12 mouse cellular contexts compared by ENCODE assay signal in genomic region chr11:86583990-86584897, GRCm38 (mm10). TPM values are rescaled to one million over a fixed set of nuclear protein-coding genes. Genes with fewer than 3 reads are reported as not detected.
DNase-seq lines count a peak whose midpoint lies in the region; ATAC-seq and TF ChIP-seq lines count a peak whose summit lies in the region.
"Had no signal": no experiment of that assay in that cellular context is flagged by ENCODE, and none has a peak within 500 bp of the region (broad histone marks: within the 10 kb centered on the region; RNA-seq: fewer than 3 reads in every experiment).

No protein-coding gene starts in this region.

- peaks cover 6% of the 10 kb centered on the region; the same call in 1 of the 2 replicates for H3K36me3 ChIP-seq in embryonic facial prominence, embryonic 14.5 days (ENCODE audit: control insufficient read depth, insufficient read depth, low read length)
- 0 out of 2 replicates have a peak, but pooled peaks cover 3% of the 10 kb centered on the region for H3K36me3 ChIP-seq in embryonic facial prominence, embryonic 10.5 days (replicated peaks)
- no peaks in the 10 kb centered on the region for H3K36me3 ChIP-seq in lung, embryonic 14.5 days (ENCODE audit: insufficient read depth)
- H3K36me3 ChIP-seq in intestine, embryonic 14.5 days (ENCODE audit: control insufficient read depth, insufficient read depth, low read length) = peaks cover 5% of the 10 kb centered on the region
- no peaks in the 10 kb centered on the region for H3K36me3 ChIP-seq in stomach, embryonic 14.5 days (ENCODE audit: control insufficient read depth, insufficient read depth, low read length)
- H3K36me3 ChIP-seq: embryonic facial prominence, embryonic 12.5 days; hindbrain, embryonic 15.5 days had no signal

- no peak overlapping the region for H3K27ac ChIP-seq in embryonic facial prominence, embryonic 14.5 days (replicated peaks; ENCODE audit: low read depth, low read length)
- no peak overlapping the region for H3K27ac ChIP-seq in embryonic facial prominence, embryonic 10.5 days (replicated peaks)
- H3K27ac ChIP-seq in lung, embryonic 14.5 days (ENCODE audit: low read depth) = 0 out of 2 replicates have a peak overlapping the region, but pooled peaks have one; percentile 2
- no peak overlapping the region for H3K27ac ChIP-seq in intestine, embryonic 14.5 days (ENCODE audit: low read depth)
- H3K27ac ChIP-seq in stomach, embryonic 14.5 days (ENCODE audit: low read length) = peak overlapping the region; percentile 98; the same call in 1 of the 2 replicates
- H3K27ac ChIP-seq: embryonic facial prominence, embryonic 12.5 days; hindbrain, embryonic 15.5 days had no signal

- TF ChIP-seq CTCF in lung, embryonic 14.5 days (IDR thresholded peaks at IDR 0.05; ENCODE audit: low read depth) = no peak

- no peak for DNase-seq in embryonic facial prominence, embryonic 14.5 days (ENCODE audit: low spot score)
- DNase-seq in embryonic facial prominence, embryonic 10.5 days (ENCODE audit: low spot score) = no peak
- DNase-seq in lung, embryonic 14.5 days = no peak
- DNase-seq in lung, postnatal 4 days = no peak
- no peak for DNase-seq in intestine, embryonic 14.5 days (ENCODE audit: low spot score)
- DNase-seq in layer of hippocampus, adult 18-20 months (ENCODE audit: low spot score in 2 of 2) = no peak
- no peak for DNase-seq in layer of hippocampus, adult 8-10 months (ENCODE audit: low spot score in 2 of 2)
- DNase-seq: cerebellum, adult 11 months had no signal

- H3K9ac ChIP-seq in embryonic facial prominence, embryonic 14.5 days (ENCODE audit: low read depth, low read length) = no peak overlapping the region
- H3K9ac ChIP-seq in lung, embryonic 14.5 days = no peak overlapping the region
- H3K9ac ChIP-seq in intestine, embryonic 14.5 days (ENCODE audit: low read length) = peak overlapping the region; percentile 91; the same call in 1 of the 2 replicates
- H3K9ac ChIP-seq in stomach, embryonic 14.5 days (replicated peaks; ENCODE audit: low read depth, low read length) = peak overlapping the region; percentile 80; the same call in 1 of the 2 replicates
- H3K9ac ChIP-seq: embryonic facial prominence, embryonic 12.5 days; hindbrain, embryonic 15.5 days had no signal

- 84% methylated on average over 14 of the region's 14 CpGs for WGBS in embryonic facial prominence, embryonic 14.5 days
- whole genome bisulfite sequencing in embryonic facial prominence, embryonic 10.5 days = 91% methylated on average over 14 of the region's 14 CpGs
- WGBS in lung, embryonic 14.5 days = 71% methylated on average over 14 of the region's 14 CpGs
- WGBS in intestine, embryonic 14.5 days = 83% methylated on average over 14 of the region's 14 CpGs
- WGBS in stomach, embryonic 14.5 days = 73% methylated on average over 14 of the region's 14 CpGs

- 0 out of 2 replicates have a peak overlapping the region, but pooled peaks have one; percentile 39 for H3K4me3 ChIP-seq in embryonic facial prominence, embryonic 14.5 days (ENCODE audit: low read depth, low read length)
- H3K4me3 ChIP-seq in embryonic facial prominence, embryonic 10.5 days = no peak overlapping the region
- 0 out of 2 replicates have a peak overlapping the region, but pooled peaks have one; percentile 37 for H3K4me3 ChIP-seq in lung, embryonic 14.5 days (ENCODE audit: low read depth, low read length)
- H3K4me3 ChIP-seq in intestine, embryonic 14.5 days (ENCODE audit: low read depth, low read length) = peak overlapping the region; percentile 53
- peak overlapping the region; percentile 49 for H3K4me3 ChIP-seq in stomach, embryonic 14.5 days (ENCODE audit: low read depth, low read length)
- H3K4me3 ChIP-seq: embryonic facial prominence, embryonic 12.5 days; hindbrain, embryonic 15.5 days had no signal

- H3K4me2 ChIP-seq in embryonic facial prominence, embryonic 14.5 days (ENCODE audit: low read depth, low read length) = peak overlapping the region; percentile 49; the same call in 1 of the 2 replicates
- peak overlapping the region; percentile 63; the same call in 1 of the 2 replicates for H3K4me2 ChIP-seq in lung, embryonic 14.5 days
- peak overlapping the region; percentile 74 for H3K4me2 ChIP-seq in intestine, embryonic 14.5 days (ENCODE audit: low read length)
- H3K4me2 ChIP-seq in stomach, embryonic 14.5 days (replicated peaks; ENCODE audit: low read depth, low read length) = peak overlapping the region; percentile 59
- H3K4me2 ChIP-seq: embryonic facial prominence, embryonic 12.5 days; hindbrain, embryonic 15.5 days; midbrain, embryonic 11.5 days had no signal

- no peak for ATAC-seq in embryonic facial prominence, embryonic 14.5 days (ENCODE audit: low read depth)
- no peak for ATAC-seq in lung, embryonic 14.5 days (ENCODE audit: insufficient read depth)
- no peak for ATAC-seq in intestine, embryonic 14.5 days (replicated peaks; ENCODE audit: low FRiP score, low TSS enrichment, low read depth)
- ATAC-seq in stomach, embryonic 14.5 days (ENCODE audit: insufficient number of reproducible peaks, insufficient read depth, low FRiP score, low read depth) = no peak

- peaks cover 19% of the 10 kb centered on the region for H3K4me1 ChIP-seq in embryonic facial prominence, embryonic 14.5 days (ENCODE audit: control insufficient read depth, insufficient read depth, low read length)
- peaks cover 57% of the 10 kb centered on the region for H3K4me1 ChIP-seq in embryonic facial prominence, embryonic 10.5 days
- peaks cover 10% of the 10 kb centered on the region; the same call in 1 of the 2 replicates for H3K4me1 ChIP-seq in lung, embryonic 14.5 days (ENCODE audit: insufficient read depth)
- peaks cover 14% of the 10 kb centered on the region for H3K4me1 ChIP-seq in intestine, embryonic 14.5 days (replicated peaks; ENCODE audit: control insufficient read depth, insufficient read depth, low read length)
- peaks cover 22% of the 10 kb centered on the region for H3K4me1 ChIP-seq in stomach, embryonic 14.5 days (ENCODE audit: control insufficient read depth, insufficient read depth, low read length)

- H3K9me3 ChIP-seq in embryonic facial prominence, embryonic 14.5 days (ENCODE audit: control insufficient read depth, low read length) = no peaks in the 10 kb centered on the region
- no peaks in the 10 kb centered on the region for H3K9me3 ChIP-seq in embryonic facial prominence, embryonic 10.5 days
- no peaks in the 10 kb centered on the region for H3K9me3 ChIP-seq in lung, embryonic 14.5 days (ENCODE audit: low read depth, low read length)
- no peaks in the 10 kb centered on the region for H3K9me3 ChIP-seq in intestine, embryonic 14.5 days (ENCODE audit: control insufficient read depth, low read length)
- H3K9me3 ChIP-seq in stomach, embryonic 14.5 days (ENCODE audit: control insufficient read depth, low read depth, low read length) = no peaks in the 10 kb centered on the region
- H3K9me3 ChIP-seq: embryonic facial prominence, embryonic 12.5 days; hindbrain, embryonic 15.5 days had no signal

- no peaks in the 10 kb centered on the region for H3K27me3 ChIP-seq in embryonic facial prominence, embryonic 14.5 days (replicated peaks; ENCODE audit: control insufficient read depth, insufficient read depth, low read length)
- H3K27me3 ChIP-seq in embryonic facial prominence, embryonic 10.5 days (replicated peaks; ENCODE audit: low read depth, poor library complexity, severe bottlenecking) = no peaks in the 10 kb centered on the region
- no peaks in the 10 kb centered on the region for H3K27me3 ChIP-seq in lung, embryonic 14.5 days (ENCODE audit: insufficient read depth, low read length)
- H3K27me3 ChIP-seq in intestine, embryonic 14.5 days (replicated peaks; ENCODE audit: control insufficient read depth, insufficient read depth, low read length) = no peaks in the 10 kb centered on the region
- H3K27me3 ChIP-seq in stomach, embryonic 14.5 days (ENCODE audit: control insufficient read depth, insufficient read depth, low read length) = no peaks in the 10 kb centered on the region
- H3K27me3 ChIP-seq: embryonic facial prominence, embryonic 12.5 days; hindbrain, embryonic 15.5 days had no signal

RNA-seq across cellular contexts. Expression of gene Tubd1, which starts 39.5 kb away (rescaled TPM):
- 10.8 and 12.7 TPM in 2 replicates for polyA plus RNA-seq in embryonic facial prominence, embryonic 14.5 days (2014; fragmentation: Nextera tagmentation; extraction: Ambion mirVana)
- 13.2 and 14.8 TPM in 2 replicates for polyA plus RNA-seq in embryonic facial prominence, embryonic 10.5 days (2016; fragmentation: Nextera tagmentation; extraction: Ambion mirVana)
- polyA plus RNA-seq in lung, embryonic 14.5 days (2014; fragmentation: Nextera tagmentation; extraction: Ambion mirVana) = 14.2 and 14.7 TPM in 2 replicates
- 9.9 and 10.6 TPM in 2 replicates for polyA plus RNA-seq in intestine, embryonic 14.5 days (2014; fragmentation: Nextera tagmentation; extraction: Ambion mirVana)
- 9.9 and 10.0 TPM in 2 replicates for polyA plus RNA-seq in stomach, embryonic 14.5 days (2014; fragmentation: Nextera tagmentation; extraction: Ambion mirVana)
- 1 to 10 TPM; 5.2 to 6.0 TPM for total RNA-seq in layer of hippocampus, adult 18-20 months (2021)
- total RNA-seq in layer of hippocampus, adult 8-10 months (2022) = 1 to 10 TPM; 5.2 to 7.9 (median 7.1) TPM

RNA-seq across cellular contexts. Expression of gene Rps6kb1, which starts 39.6 kb away (rescaled TPM):
- 60.5 and 66.1 TPM in 2 replicates for polyA plus RNA-seq in embryonic facial prominence, embryonic 14.5 days (2014; fragmentation: Nextera tagmentation; extraction: Ambion mirVana)
- 63.0 and 66.9 TPM in 2 replicates for polyA plus RNA-seq in embryonic facial prominence, embryonic 10.5 days (2016; fragmentation: Nextera tagmentation; extraction: Ambion mirVana)
- polyA plus RNA-seq in lung, embryonic 14.5 days (2014; fragmentation: Nextera tagmentation; extraction: Ambion mirVana) = 58.8 and 66.5 TPM in 2 replicates
- polyA plus RNA-seq in intestine, embryonic 14.5 days (2014; fragmentation: Nextera tagmentation; extraction: Ambion mirVana) = 50.7 and 58.0 TPM in 2 replicates
- polyA plus RNA-seq in stomach, embryonic 14.5 days (2014; fragmentation: Nextera tagmentation; extraction: Ambion mirVana) = 60.3 and 60.8 TPM in 2 replicates
- 10 to 100 TPM; 33.1 to 37.3 TPM for total RNA-seq in layer of hippocampus, adult 18-20 months (2021)
- total RNA-seq in layer of hippocampus, adult 8-10 months (2022) = 10 to 100 TPM; 36.8 to 41.2 (median 39.4) TPM

Comparison
In these comparisons a context has a peak if more than half of its experiments do, and no peak if none do; other contexts are left out.
1. H3K27ac ChIP-seq: peak in lung, embryonic 14.5 days (single experiment) and stomach, embryonic 14.5 days (single experiment); none in embryonic facial prominence, embryonic 14.5 days (single experiment), embryonic facial prominence, embryonic 10.5 days (single experiment) and intestine, embryonic 14.5 days (single experiment).
2. H3K9ac ChIP-seq: peak in intestine, embryonic 14.5 days (single experiment) and stomach, embryonic 14.5 days (single experiment); none in embryonic facial prominence, embryonic 14.5 days (single experiment) and lung, embryonic 14.5 days (single experiment).
3. Peak in every context shown above with its lines, with median percentiles within 50 percentile points of each other: H3K4me2 ChIP-seq.